Mouse (Mus musculus) hindlimb bud, embryonic 11.5 days (tissue): Measurements from ENCODE around the gene Tgif1.

Experiments used
- DNase-seq: peaks from one replicate; pipeline ENCODE4 v3.0.0-alpha.2; 2012; ENCODE audit warnings: low read depth, low spot score; ENCODE audit errors: extremely low spot score

Gene Tgif1

DNA sequence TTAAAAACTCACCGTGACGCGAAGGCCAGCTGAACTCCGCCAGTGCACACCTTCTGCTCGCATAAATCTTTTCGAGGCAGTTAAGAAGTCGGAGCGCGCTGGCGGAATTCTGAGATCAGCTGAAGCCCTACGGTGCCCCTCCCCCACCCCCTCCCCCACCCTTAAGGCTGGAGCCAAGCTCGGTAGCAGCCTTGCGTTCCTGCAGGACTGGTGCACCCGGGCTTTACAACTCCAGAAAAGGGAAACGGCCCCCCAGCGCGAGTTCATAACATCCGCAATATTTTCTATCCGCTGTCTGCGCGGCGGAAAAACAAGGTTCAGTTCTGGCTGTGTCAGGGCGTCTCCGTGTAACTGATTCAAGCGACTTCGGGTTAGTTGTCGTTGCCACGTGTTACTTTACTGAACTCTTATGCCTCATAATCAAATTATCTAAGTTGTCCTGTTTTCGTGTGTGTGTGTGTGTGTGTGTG lies at the start of gene Tgif1:
Gene Tgif1, minus strand, starts transcription at position 111 of the 470 bp plus-strand sequence.
- no peak for DNase-seq

- no peak for DNase-seq
These were observed 47.3 kb upstream of the Tgif1 start for GRCm38 (mm10) chr17:70900660-70901059.

DNA sequence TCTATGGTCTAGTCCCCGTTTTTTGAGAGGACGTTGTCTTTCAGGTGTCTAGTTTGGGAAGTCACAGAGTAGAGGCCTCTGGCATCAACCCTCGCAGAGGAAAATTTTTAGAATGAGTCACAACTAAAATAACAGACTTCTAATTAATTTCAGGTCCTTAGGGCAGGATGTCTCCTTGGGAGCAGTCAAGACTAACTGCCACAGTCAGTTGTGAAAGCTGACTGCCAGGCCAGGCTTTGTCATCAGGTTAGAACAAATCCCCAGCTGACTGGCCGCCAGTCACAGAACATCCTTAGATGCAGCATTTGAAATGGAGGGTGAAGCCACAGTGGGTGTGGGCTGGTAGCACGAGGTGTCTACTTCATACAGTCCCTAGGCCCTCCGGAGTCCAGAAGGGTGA lies 46.3 kb upstream of the Tgif1 start:
- no peak for DNase-seq

- DNase-seq: no peak
These were observed 41.5 kb upstream of the Tgif1 start for GRCm38 (mm10) chr17:70894867-70895266.

DNA sequence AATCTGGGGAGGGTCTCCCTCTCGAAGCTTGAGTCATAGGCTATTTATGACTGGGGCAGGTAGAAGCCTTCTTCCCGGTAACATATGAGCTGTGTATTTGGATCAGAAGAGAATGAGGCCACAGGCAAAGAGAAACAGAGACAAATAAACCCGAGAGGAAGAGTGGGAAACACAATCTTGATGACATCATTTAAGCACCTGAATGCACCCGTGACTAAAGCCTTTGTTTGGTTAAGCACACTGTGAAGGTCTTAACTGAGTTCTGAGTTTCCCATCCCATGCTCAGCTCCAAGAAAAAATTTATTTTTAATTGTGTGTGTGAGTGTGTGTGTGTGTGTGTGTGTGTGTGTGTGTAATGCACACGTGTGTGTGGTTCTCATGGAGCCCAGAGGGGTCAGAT lies 39.8 kb upstream of the Tgif1 start:
- no peak for DNase-seq

- DNase-seq: no peak
These were observed 39.1 kb upstream of the Tgif1 start for GRCm38 (mm10) chr17:70892288-70893096.

- DNase-seq: no peak
These were observed 37.2 kb upstream of the Tgif1 start for GRCm38 (mm10) chr17:70890571-70890970.

GRCm38 (mm10) chr17:70888657-70889056 lies 35.3 kb upstream of the Tgif1 start:
- no peak for DNase-seq

DNA sequence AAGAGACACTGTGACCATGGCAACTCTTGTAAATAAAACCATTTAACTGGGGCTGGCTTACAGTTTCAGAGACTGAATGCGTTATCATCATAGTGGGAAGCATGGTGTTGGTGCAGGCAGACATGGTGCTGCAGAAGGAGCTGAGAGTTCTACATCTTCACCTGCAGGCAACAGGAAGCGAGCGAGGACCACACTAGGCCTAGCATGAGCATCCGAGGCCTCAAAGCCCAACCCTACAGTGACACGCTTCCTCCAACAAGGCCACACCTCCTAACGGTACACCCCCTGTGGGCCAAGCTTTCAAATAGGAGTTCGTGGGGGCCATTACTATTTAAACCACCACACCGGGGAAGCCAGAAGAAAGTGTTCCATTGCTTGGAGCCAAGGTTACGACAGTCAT lies 34.5 kb upstream of the Tgif1 start:
- DNase-seq: no peak

GRCm38 (mm10) chr17:70886641-70887391 lies 33.5 kb upstream of the Tgif1 start:
- no peak for DNase-seq

- DNase-seq: no peak
These were observed 32.5 kb upstream of the Tgif1 start for GRCm38 (mm10) chr17:70885868-70886267.

GRCm38 (mm10) chr17:70881934-70882333 lies 28.6 kb upstream of the Tgif1 start:
- no peak for DNase-seq

GRCm38 (mm10) chr17:70881194-70881593 lies 27.8 kb upstream of the Tgif1 start:
- DNase-seq: no peak

DNA sequence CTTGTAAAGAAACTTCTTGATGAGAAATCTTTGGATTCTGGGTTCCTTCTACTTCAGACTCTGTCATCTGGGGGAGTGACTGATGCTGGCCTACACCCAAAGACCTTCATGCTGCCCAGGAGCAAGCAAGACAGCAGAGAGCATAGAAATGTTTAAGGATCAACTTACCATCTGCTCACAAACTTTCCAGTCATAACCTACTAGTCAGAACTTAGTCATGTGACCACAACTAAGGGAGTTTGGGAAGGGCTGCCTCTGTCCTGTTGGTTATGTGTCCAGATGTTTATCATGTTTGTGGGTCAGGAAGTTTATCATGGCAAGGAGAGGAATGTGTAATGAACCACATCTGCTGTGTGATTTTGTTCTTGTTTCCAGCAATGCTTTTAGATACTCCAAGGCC lies 24.9 kb upstream of the Tgif1 start:
- DNase-seq: no peak

GRCm38 (mm10) chr17:70873778-70874124 lies 20.4 kb upstream of the Tgif1 start:
- no peak for DNase-seq

GRCm38 (mm10) chr17:70872936-70873777 lies 19.8 kb upstream of the Tgif1 start:
- DNase-seq: peak; percentile 16

- peak; percentile 22 for DNase-seq
These were observed 19.0 kb upstream of the Tgif1 start for GRCm38 (mm10) chr17:70872094-70872929.

GRCm38 (mm10) chr17:70871676-70872075 lies 18.3 kb upstream of the Tgif1 start:
- no peak for DNase-seq

DNA sequence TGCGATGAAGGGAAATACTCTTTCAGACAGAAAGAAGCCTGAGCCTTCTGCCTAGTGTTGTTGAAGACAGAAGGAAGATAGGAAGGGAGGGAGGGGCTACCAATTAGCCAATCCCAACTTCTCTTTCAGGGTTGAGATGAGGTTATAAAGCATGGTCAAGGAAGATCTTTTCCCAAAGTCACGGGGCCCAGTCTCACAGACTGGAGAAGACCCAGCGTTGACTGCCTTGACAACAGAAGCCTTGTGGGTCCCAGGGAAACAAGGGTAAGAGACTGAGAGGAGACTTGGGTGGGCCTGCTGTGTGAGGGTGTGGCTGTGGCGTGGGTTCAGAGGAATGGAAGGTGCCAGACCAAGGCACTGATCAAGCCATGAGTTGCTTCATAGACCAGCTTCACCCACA lies 17.2 kb upstream of the Tgif1 start:
- no peak for DNase-seq

DNA sequence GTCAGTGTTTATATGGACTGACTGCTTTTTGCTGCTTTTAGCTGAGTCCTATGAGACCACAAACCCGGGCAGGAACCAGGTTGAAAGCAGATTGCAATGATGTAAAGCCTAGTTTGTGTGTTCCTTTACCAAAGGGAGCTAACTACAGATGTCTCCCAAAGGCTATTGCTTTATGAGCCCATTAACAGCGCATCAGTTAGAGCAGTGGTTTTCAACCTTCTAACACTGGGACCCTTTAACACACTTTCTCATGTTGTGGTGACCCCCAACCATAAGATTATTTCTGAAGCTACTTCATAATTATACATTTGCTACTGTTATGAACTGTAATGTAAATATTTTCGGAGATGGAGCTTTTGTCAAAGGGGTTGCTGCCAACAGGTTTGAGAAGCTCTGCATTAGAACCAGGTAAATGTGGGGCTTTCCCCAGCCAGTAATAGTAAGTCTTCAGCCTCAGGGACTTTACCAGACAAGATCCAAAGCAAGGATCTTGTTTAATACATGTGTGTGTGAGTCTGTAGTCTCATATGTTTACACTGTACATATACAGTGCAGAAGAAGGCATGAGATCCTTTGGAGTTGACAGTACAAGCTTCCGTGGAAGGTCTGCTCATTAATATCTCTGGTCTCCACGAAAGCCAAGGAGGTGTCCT lies 15.4 kb upstream of the Tgif1 start:
- DNase-seq: no peak
